Mouse (Mus musculus) hindbrain, embryonic 11.5 days (tissue): ENCODE data around the gene Gm13023. TPM values are rescaled to one million over a fixed set of nuclear protein-coding genes. Genes with fewer than 3 reads are reported as not detected.
"Not testable (repeated sequence)": the region's sequence is repeated elsewhere in the genome, so short reads cannot be mapped to it uniquely, and the experiment has no call there.

Source experiments
- ATAC-seq: fragments of 200-750 bp; cut with Nextera tagmentation; 2 replicates; pipeline ENCODE4 v1.8.0; 2017; ENCODE audit warnings: mild to moderate bottlenecking, moderate TSS enrichment, moderate library complexity; ENCODE audit not compliant: low FRiP score
- DNase-seq: peaks from one replicate; pipeline ENCODE4 v3.0.0-alpha.2; 2015; ENCODE audit warnings: low spot score
- H3K27ac ChIP-seq: fragments of 300-500 bp; sonication (generic); 2 replicates; pipeline ENCODE4 v1.5.1; 2014; ENCODE audit warnings: mild to moderate bottlenecking, low read depth, low read length
- H3K27me3 ChIP-seq: fragments of 300-500 bp; sonication (generic); 2 replicates; pipeline ENCODE4 v1.6.1; 2014; ENCODE audit warnings: mild to moderate bottlenecking, low read length, moderate library complexity, mixed read lengths; ENCODE audit not compliant: control insufficient read depth, insufficient read depth
- H3K36me3 ChIP-seq: fragments of 300-500 bp; sonication (generic); 2 replicates; pipeline ENCODE4 v1.6.1; 2014; ENCODE audit warnings: mild to moderate bottlenecking, low read length, moderate library complexity, mixed read lengths; ENCODE audit not compliant: control insufficient read depth, insufficient read depth
- H3K4me1 ChIP-seq: fragments of 300-500 bp; sonication (generic); replicated peaks from 2 replicates; pipeline ENCODE4 v1.6.1; 2014; ENCODE audit warnings: low read length, mixed read lengths; ENCODE audit not compliant: control insufficient read depth, insufficient read depth
- H3K4me2 ChIP-seq: fragments of 300-500 bp; sonication (generic); replicated peaks from 2 replicates; pipeline ENCODE4 v1.6.1; 2014; ENCODE audit warnings: mild to moderate bottlenecking, low read depth, low read length
- H3K4me3 ChIP-seq: fragments of 300-500 bp; sonication (generic); 2 replicates; pipeline ENCODE4 v1.5.1; 2014; ENCODE audit warnings: low read depth, low read length
- H3K9ac ChIP-seq: fragments of 300-500 bp; sonication (generic); 2 replicates; pipeline ENCODE4 v1.6.1; 2014; ENCODE audit warnings: low read depth, low read length
- H3K9me3 ChIP-seq: fragments of 300-500 bp; sonication (generic); 2 replicates; pipeline ENCODE4 v1.6.1; 2016; ENCODE audit warnings: low read length; ENCODE audit not compliant: control insufficient read depth
- WGBS: fragments of 180-500 bp; shearing (Covaris S2); extraction: QIAGEN DNeasy Blood & Tissue Kit; methylation state at CpG from one replicate; pipeline ENCODE4 v1.1.7; 2014; 5-methylcytosine and 5-hydroxymethylcytosine counted together
- polyA plus RNA-seq: library from polyadenylated mRNA; unstranded; fragments of >200 nt; fragmentation: Nextera tagmentation; extraction: Ambion mirVana; gene quantifications from 2 replicates; pipeline ENCODE4 v1.2.1, GENCODE M21; 2014

Gm13023 gene
- polyA plus RNA-seq = not detected in 2 replicates

GRCm38 (mm10) chr4:143789052-143789451 is at the start of gene Gm13023:
Gene Gm13023, plus strand, starts transcription at chr4:143789352.
- not testable (repeated sequence) for H3K27me3 ChIP-seq, H3K27ac ChIP-seq, ATAC-seq, H3K4me3 ChIP-seq, H3K4me1 ChIP-seq, DNase-seq, H3K36me3 ChIP-seq, H3K9ac ChIP-seq, H3K4me2 ChIP-seq, H3K9me3 ChIP-seq
- 92% methylated on average over 3 of the region's 3 CpGs for WGBS

DNA sequence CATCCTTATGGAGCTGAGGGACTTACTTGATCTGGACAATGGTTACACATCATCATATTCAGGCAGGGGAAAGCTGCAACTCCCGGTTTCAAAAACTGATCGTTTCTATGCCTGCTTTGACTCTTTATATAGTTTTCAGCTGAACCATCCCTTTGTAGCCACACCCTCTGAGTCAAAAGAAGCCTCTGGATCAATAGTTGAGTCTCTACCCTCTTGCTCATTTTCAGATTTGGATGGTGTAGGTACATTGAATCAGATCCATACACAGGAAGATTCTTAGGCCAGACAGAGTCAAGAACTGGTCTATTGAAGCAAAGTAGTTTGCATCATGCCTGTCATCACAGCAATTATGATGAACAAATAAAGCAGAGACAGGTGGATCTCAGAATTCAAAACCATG is 26.8 kb downstream of the Gm13023 start, which contains the start of gene Gm13084:
Gm13084 (minus strand) TSS at position 101 of the 400 bp plus-strand sequence.
- H3K36me3 ChIP-seq = no peaks in the 10 kb centered on the region
- no peak for DNase-seq
- no peak within 1 kb of the TSS for H3K4me2 ChIP-seq
- WGBS = 86% methylated on average over 2 of the region's 2 CpGs
- no peak for ATAC-seq
- no peak within 1 kb of the TSS for H3K27ac ChIP-seq
- H3K9ac ChIP-seq = no peak within 1 kb of the TSS
- H3K9me3 ChIP-seq = peaks cover 2% of the 10 kb centered on the region; the same call in 1 of the 2 replicates
- H3K27me3 ChIP-seq = no peaks in the 10 kb centered on the region
- H3K4me3 ChIP-seq = no peak within 1 kb of the TSS
- no peaks in the 10 kb centered on the region for H3K4me1 ChIP-seq

Other genes starting within 250 kb of the Gm13023 start
- gene BC080695, start 237.7 kb upstream of the Gm13023 start, polyA plus RNA-seq = not detected in 2 replicates
- not detected in 2 replicates for gene Gm13057, start 237.6 kb upstream of the Gm13023 start, polyA plus RNA-seq
- gene Gm13083, start 174.3 kb upstream of the Gm13023 start, polyA plus RNA-seq = not detected in 2 replicates
- not detected in 2 replicates for gene Gm13088, start 132.1 kb upstream of the Gm13023 start, polyA plus RNA-seq
- not detected in 2 replicates for gene Gm13089, start 86.6 kb upstream of the Gm13023 start, polyA plus RNA-seq
- gene Gm13078, start 69.9 kb upstream of the Gm13023 start, polyA plus RNA-seq = not detected in 2 replicates
- not detected in 2 replicates for gene Gm13084, start 26.7 kb downstream of the Gm13023 start, polyA plus RNA-seq
- not detected in 2 replicates for gene Gm13103, start 57.1 kb downstream of the Gm13023 start, polyA plus RNA-seq
- not detected in 2 replicates for gene Pramef6, start 111.0 kb downstream of the Gm13023 start, polyA plus RNA-seq
- not detected in 2 replicates for gene Pramef25, start 161.7 kb downstream of the Gm13023 start, polyA plus RNA-seq
- gene Gm13101, start 177.6 kb downstream of the Gm13023 start, polyA plus RNA-seq = not detected in 2 replicates
- gene Pramef17, start 205.0 kb downstream of the Gm13023 start, polyA plus RNA-seq = not detected in 2 replicates